Mouse (Mus musculus): ENCODE data around the gene Treml4. TPM values are rescaled to one million over a fixed set of nuclear protein-coding genes. Genes with fewer than 3 reads are reported as not detected.
"Not testable (repeated sequence)": the region's sequence is repeated elsewhere in the genome, so short reads cannot be mapped to it uniquely, and the experiment has no call there.

Gene Treml4
- polyA plus RNA-seq, 1 experiment from 2014 or later = 0.59 TPM

GRCm38 (mm10) chr17:48300199-48300598 lies 36.1 kb downstream of the Treml4 start:
- Histone ChIP-seq H3K36me3 (no peaks in the 10 kb centered on the region), H3K4me2 (peak overlapping the region; percentile 51), H3K4me3 (peak overlapping the region; percentile 33), H3K9ac (peak overlapping the region; percentile 8; the same call in 1 of the 2 replicates), H3K27ac (replicated peaks) (peak overlapping the region; percentile 32; the same call in 1 of the 2 replicates), H3K27me3 (replicated peaks) (no peaks in the 10 kb centered on the region), H3K4me1 (peaks cover 3% of the 10 kb centered on the region), H3K9me3 (no peaks in the 10 kb centered on the region)
- peak; percentile 56; the same call in 1 of the 2 replicates for ATAC-seq (ENCODE audit: extremely low read depth, insufficient number of reproducible peaks, low FRiP score, low TSS enrichment)
- 64% methylated on average over 7 of the region's 7 CpGs for WGBS

DNA sequence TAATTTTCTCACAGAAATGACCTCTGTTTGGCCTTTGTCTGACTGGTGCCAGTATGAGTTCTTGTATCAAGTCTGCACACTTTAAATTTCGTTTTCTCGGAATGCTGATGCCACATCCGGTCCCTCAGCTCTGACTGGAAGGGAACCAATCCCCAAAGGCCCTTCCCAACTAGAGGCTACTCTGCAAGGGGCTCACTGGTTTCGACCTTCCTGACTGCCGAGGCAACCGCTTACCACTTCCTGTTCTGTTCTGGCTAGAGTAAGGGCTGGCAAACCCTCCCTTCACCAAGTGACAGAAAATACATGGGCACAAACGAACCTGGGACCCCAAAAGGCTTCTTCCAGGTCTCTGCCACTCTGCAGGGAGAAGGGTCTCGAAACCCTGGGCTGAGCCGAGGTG lies 36.8 kb downstream of the Treml4 start:
- Histone ChIP-seq H3K4me1 (peaks cover 3% of the 10 kb centered on the region), H3K9me3 (no peaks in the 10 kb centered on the region)

GRCm38 (mm10) chr17:48301792-48302191 lies 37.7 kb downstream of the Treml4 start:
- H3K9ac ChIP-seq = no peak overlapping the region
- no peak overlapping the region for H3K27ac ChIP-seq (replicated peaks)
- peaks cover 3% of the 10 kb centered on the region for H3K4me1 ChIP-seq
- H3K4me2 ChIP-seq = peak overlapping the region; percentile 51
- ATAC-seq (ENCODE audit: extremely low read depth, insufficient number of reproducible peaks, low FRiP score, low TSS enrichment) = no peak
- WGBS = 79% methylated on average over 5 of the region's 5 CpGs
- H3K9me3 ChIP-seq = no peaks in the 10 kb centered on the region
- H3K27me3 ChIP-seq (replicated peaks) = no peaks in the 10 kb centered on the region
- H3K36me3 ChIP-seq = no peaks in the 10 kb centered on the region
- peak overlapping the region; percentile 33; the same call in 1 of the 2 replicates for H3K4me3 ChIP-seq

More for the DNA sequence above, 36.8 kb downstream of the Treml4 start:
- peak overlapping the region; percentile 51 for H3K4me2 ChIP-seq
- 0 out of 2 replicates have a peak overlapping the region, but pooled peaks have one; percentile 47 for H3K9ac ChIP-seq
- 0 out of 2 replicates have a peak overlapping the region, but pooled peaks have one; percentile 32 for H3K27ac ChIP-seq (replicated peaks)
- 66% methylated on average over 9 of the region's 9 CpGs for WGBS
- ATAC-seq (ENCODE audit: extremely low read depth, insufficient number of reproducible peaks, low FRiP score, low TSS enrichment) = no peak
- no peaks in the 10 kb centered on the region for H3K27me3 ChIP-seq (replicated peaks)
- no peaks in the 10 kb centered on the region for H3K36me3 ChIP-seq
- peak overlapping the region; percentile 33 for H3K4me3 ChIP-seq

DNA sequence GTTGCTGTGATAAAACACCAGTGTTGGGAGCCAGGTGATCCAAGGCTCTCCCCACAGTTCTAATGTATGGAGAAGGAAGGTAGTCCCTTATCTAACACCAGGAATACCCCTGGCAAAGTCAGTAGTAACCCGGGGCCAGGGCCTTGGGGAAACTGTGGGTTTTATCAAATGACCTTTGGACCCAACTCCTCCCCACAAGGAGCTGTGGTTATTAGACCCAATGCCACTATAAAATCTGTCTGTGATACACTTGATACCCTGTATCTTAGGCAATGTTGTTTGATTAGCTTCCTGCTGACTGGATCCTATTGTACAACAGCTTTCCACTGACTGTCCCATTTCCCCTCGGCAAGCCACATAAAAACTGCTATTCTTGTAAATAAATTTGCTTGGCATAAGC lies 48.0 kb downstream of the Treml4 start:
- Histone ChIP-seq H3K4me3 (no peak overlapping the region), H3K27ac (replicated peaks) (no peak overlapping the region), H3K4me2 (no peak overlapping the region), H3K36me3 (no peaks in the 10 kb centered on the region), H3K9ac (no peak overlapping the region), H3K4me1 (no peaks in the 10 kb centered on the region), H3K9me3 (no peaks in the 10 kb centered on the region), H3K27me3 (replicated peaks) (no peaks in the 10 kb centered on the region)
- no peak for ATAC-seq (ENCODE audit: extremely low read depth, insufficient number of reproducible peaks, low FRiP score, low TSS enrichment)
- WGBS = 63% methylated on average over 2 of the region's 2 CpGs

- not testable (repeated sequence) for H3K4me2 ChIP-seq; H3K27ac ChIP-seq (replicated peaks); H3K9ac ChIP-seq; H3K4me1 ChIP-seq; ATAC-seq (ENCODE audit: extremely low read depth, insufficient number of reproducible peaks, low FRiP score, low TSS enrichment); H3K9me3 ChIP-seq; H3K4me3 ChIP-seq; H3K36me3 ChIP-seq; H3K27me3 ChIP-seq (replicated peaks)
- 67% methylated on average over 3 of the region's 3 CpGs for WGBS
These were observed 51.9 kb downstream of the Treml4 start, which contains the start of gene B430306N03Rik for GRCm38 (mm10) chr17:48315905-48316579. B430306N03Rik (plus strand) TSS chr17:48316141.

DNA sequence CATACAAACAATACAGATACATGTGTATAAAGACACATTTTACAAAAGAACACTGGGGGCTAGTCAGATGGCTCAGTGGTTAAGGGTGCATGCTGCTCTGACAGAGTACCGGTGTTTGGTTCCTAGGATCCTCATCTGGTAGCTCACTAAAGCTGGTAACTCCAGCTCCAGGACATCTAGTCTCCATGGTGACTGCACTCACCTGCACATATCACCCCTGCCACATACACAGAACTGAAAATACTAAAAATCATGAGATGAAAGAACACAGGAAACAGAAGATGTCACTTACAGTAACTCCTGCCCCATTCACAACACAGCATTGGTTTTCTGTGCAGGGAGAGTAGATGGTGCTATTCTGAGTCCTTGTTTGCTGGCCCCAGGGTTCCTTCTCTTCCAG lies 54.6 kb downstream of the Treml4 start:
- Histone ChIP-seq H3K4me1 (no peaks in the 10 kb centered on the region), H3K9me3 (no peaks in the 10 kb centered on the region), H3K9ac (no peak overlapping the region), H3K27ac (replicated peaks) (no peak overlapping the region), H3K27me3 (replicated peaks) (0 out of 2 replicates have a peak, but pooled peaks cover 3% of the 10 kb centered on the region), H3K36me3 (no peaks in the 10 kb centered on the region), H3K4me3 (no peak overlapping the region), H3K4me2 (no peak overlapping the region)
- ATAC-seq (ENCODE audit: extremely low read depth, insufficient number of reproducible peaks, low FRiP score, low TSS enrichment) = no peak
- 94% methylated on average over 1 of the region's 1 CpGs for WGBS

DNA sequence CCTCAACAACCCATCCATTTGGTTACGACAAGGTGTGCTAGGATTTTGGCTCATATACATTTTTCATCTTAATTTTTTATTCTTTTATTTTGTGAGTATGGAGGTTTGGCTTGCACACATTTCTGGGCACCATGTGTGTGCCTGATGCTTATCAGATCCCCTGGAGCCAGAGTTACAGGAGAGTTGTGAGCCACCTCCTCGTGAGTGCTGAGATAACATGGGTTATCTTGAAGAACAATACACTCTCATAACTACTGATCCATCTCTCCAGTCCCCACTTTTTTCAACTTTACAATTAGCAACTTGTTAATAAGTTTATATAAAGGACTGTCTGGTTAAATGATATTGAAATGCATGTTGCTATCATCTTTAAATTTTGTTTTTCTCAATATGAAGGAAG lies 57.2 kb downstream of the Treml4 start:
- no peaks in the 10 kb centered on the region for H3K4me1 ChIP-seq
- no peaks in the 10 kb centered on the region for H3K9me3 ChIP-seq
- H3K9ac ChIP-seq = no peak overlapping the region
- no peak for ATAC-seq (ENCODE audit: extremely low read depth, insufficient number of reproducible peaks, low FRiP score, low TSS enrichment)
- no peak overlapping the region for H3K27ac ChIP-seq (replicated peaks)
- no peak overlapping the region for H3K4me3 ChIP-seq
- WGBS = 57% methylated on average over 2 of the region's 2 CpGs
- no peaks in the 10 kb centered on the region for H3K36me3 ChIP-seq
- 0 out of 2 replicates have a peak, but pooled peaks cover 3% of the 10 kb centered on the region for H3K27me3 ChIP-seq (replicated peaks)
- H3K4me2 ChIP-seq = no peak overlapping the region

DNA sequence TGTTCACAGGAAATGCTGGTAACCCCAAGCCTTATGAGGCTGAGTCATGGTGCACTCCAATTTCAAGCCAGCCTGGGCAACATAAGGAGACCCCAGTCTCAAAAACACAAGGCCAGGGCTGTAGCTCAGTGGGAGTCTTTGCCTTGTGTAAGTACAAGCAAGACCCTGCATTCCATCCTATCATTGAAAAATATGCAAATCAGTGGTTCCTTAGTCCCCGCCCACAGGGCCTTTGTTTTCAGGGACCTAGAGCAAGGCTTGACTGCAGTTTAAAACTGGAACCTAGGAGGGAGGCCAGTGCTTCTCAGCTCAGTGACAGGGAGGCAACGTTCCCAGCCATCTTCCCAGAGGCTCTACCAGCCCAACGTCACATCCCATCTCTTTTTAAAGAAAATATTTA lies 59.1 kb downstream of the Treml4 start:
- ATAC-seq (ENCODE audit: extremely low read depth, insufficient number of reproducible peaks, low FRiP score, low TSS enrichment) = no peak
- Histone ChIP-seq H3K27me3 (replicated peaks) (0 out of 2 replicates have a peak, but pooled peaks cover 3% of the 10 kb centered on the region), H3K4me2 (no peak overlapping the region), H3K9ac (no peak overlapping the region), H3K4me3 (no peak overlapping the region), H3K9me3 (no peaks in the 10 kb centered on the region), H3K36me3 (no peaks in the 10 kb centered on the region), H3K27ac (replicated peaks) (no peak overlapping the region), H3K4me1 (no peaks in the 10 kb centered on the region)
- 70% methylated on average over 3 of the region's 3 CpGs for WGBS

GRCm38 (mm10) chr17:48324258-48324657 lies 60.2 kb downstream of the Treml4 start:
- 83% methylated on average over 5 of the region's 5 CpGs for WGBS
- Histone ChIP-seq H3K36me3 (no peaks in the 10 kb centered on the region), H3K27me3 (replicated peaks) (0 out of 2 replicates have a peak, but pooled peaks cover 3% of the 10 kb centered on the region), H3K4me2 (no peak overlapping the region), H3K9me3 (no peaks in the 10 kb centered on the region), H3K9ac (no peak overlapping the region), H3K27ac (replicated peaks) (no peak overlapping the region), H3K4me3 (no peak overlapping the region), H3K4me1 (no peaks in the 10 kb centered on the region)
- no peak for ATAC-seq (ENCODE audit: extremely low read depth, insufficient number of reproducible peaks, low FRiP score, low TSS enrichment)

Other genes with a start within 250 kb of the Treml4 start
- gene 1700122O11Rik, start 226.0 kb upstream of the Treml4 start, polyA plus RNA-seq (2015; fragmentation: Nextera tagmentation; extraction: Ambion mirVana) = not detected in 2 replicates
- gene 1700067P10Rik, start 175.0 kb upstream of the Treml4 start, polyA plus RNA-seq (2015; fragmentation: Nextera tagmentation; extraction: Ambion mirVana) = not detected in 2 replicates
- 0.05 TPM in 1 of 2 replicates, not detected in the other for gene 9830107B12Rik, start 118.0 kb upstream of the Treml4 start, polyA plus RNA-seq (2015; fragmentation: Nextera tagmentation; extraction: Ambion mirVana)
- 0.04 and 0.12 TPM in 2 replicates for gene A530064D06Rik, start 97.0 kb upstream of the Treml4 start, polyA plus RNA-seq (2015; fragmentation: Nextera tagmentation; extraction: Ambion mirVana)
- gene Trem1, start 31.5 kb upstream of the Treml4 start, polyA plus RNA-seq (2015; fragmentation: Nextera tagmentation; extraction: Ambion mirVana) = 0.05 and 0.13 TPM in 2 replicates
- not detected in 2 replicates for gene Trem3, start 16.5 kb upstream of the Treml4 start, polyA plus RNA-seq (2015; fragmentation: Nextera tagmentation; extraction: Ambion mirVana)
- gene Treml2, start 35.2 kb downstream of the Treml4 start, polyA plus RNA-seq (2015; fragmentation: Nextera tagmentation; extraction: Ambion mirVana) = 0.37 and 0.52 TPM in 2 replicates
- 0.17 and 0.24 TPM in 2 replicates for gene B430306N03Rik, start 51.8 kb downstream of the Treml4 start, polyA plus RNA-seq (2015; fragmentation: Nextera tagmentation; extraction: Ambion mirVana)
- 3.9 and 4.6 TPM in 2 replicates for gene Trem2, start 82.1 kb downstream of the Treml4 start, polyA plus RNA-seq (2015; fragmentation: Nextera tagmentation; extraction: Ambion mirVana)
- gene Treml1, start 95.6 kb downstream of the Treml4 start, polyA plus RNA-seq (2015; fragmentation: Nextera tagmentation; extraction: Ambion mirVana) = 3.3 and 3.8 TPM in 2 replicates
- 9.9 and 10.5 TPM in 2 replicates for gene Nfya, start 145.6 kb downstream of the Treml4 start, polyA plus RNA-seq (2015; fragmentation: Nextera tagmentation; extraction: Ambion mirVana)
- 44.3 and 44.6 TPM in 2 replicates for gene Oard1, start 145.7 kb downstream of the Treml4 start, polyA plus RNA-seq (2015; fragmentation: Nextera tagmentation; extraction: Ambion mirVana)
- 182 and 204 TPM in 2 replicates for gene Apobec2, start 168.6 kb downstream of the Treml4 start, polyA plus RNA-seq (2015; fragmentation: Nextera tagmentation; extraction: Ambion mirVana)
- 8.8 and 9.0 TPM in 2 replicates for gene Tspo2, start 187.2 kb downstream of the Treml4 start, polyA plus RNA-seq (2015; fragmentation: Nextera tagmentation; extraction: Ambion mirVana)
- gene Unc5cl, start 190.6 kb downstream of the Treml4 start, polyA plus RNA-seq (2015; fragmentation: Nextera tagmentation; extraction: Ambion mirVana) = 0.23 and 0.24 TPM in 2 replicates